Mouse (Mus musculus) cerebellum, adult 2 months (tissue): ENCODE data around the gene Meltf.

Experiments used
- CTCF ChIP-seq: fragments of 200-500 bp; IDR thresholded peaks from 2 replicates; pipeline ENCODE4 v1.5.1; 2011; ENCODE audit warnings: low read depth, mild to moderate bottlenecking, control low read depth, low read length, moderate library complexity, borderline replicate concordance; ENCODE audit not compliant: insufficient read depth
- POLR2A ChIP-seq: fragments of 200-500 bp; IDR thresholded peaks from 2 replicates; pipeline ENCODE4 v1.6.1; 2011; ENCODE audit warnings: low read length, control low read depth, borderline replicate concordance; ENCODE audit not compliant: insufficient read depth

GRCm38 (mm10) chr16:31943980-31944379, 65.4 kb downstream of the Meltf start:
- TF ChIP-seq CTCF (peak; percentile 70; the same call in 1 of the 2 replicates), POLR2A (no peak)
